Mouse (Mus musculus): ENCODE data around the gene Ccr8. TPM values are rescaled to one million over a fixed set of nuclear protein-coding genes. Genes with fewer than 3 reads are reported as not detected.

The Ccr8 gene
- polyA plus RNA-seq, 1 experiment from 2014 or later, result not detected

DNA sequence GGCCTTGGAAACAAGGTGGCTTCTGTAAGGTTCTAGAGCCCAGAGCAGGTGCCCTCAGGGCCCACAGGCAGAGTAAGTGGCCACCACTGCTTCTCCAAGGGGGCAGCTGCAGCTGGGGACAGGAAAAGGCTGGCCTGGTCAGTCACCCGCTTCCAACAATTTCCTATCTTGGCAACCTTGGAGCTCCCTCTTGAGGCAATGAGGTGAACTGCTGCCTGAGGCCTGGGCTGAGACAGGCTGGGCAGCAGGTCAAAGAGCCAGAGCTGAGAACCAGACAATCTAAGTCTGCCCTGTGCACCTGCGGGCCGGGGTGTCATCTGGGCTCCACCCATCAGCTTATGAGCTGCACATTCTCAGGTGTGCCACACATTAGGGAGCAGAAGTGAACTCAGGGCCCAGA is 18.7 kb upstream of the Ccr8 start:
- H3K9ac ChIP-seq, result no peak overlapping the region
- peak; percentile 16; the same call in 1 of the 2 replicates for ATAC-seq (ENCODE audit: low FRiP score)
- H3K4me1 ChIP-seq, result no peaks in the 10 kb centered on the region
- no peak overlapping the region for H3K4me3 ChIP-seq
- no peaks in the 10 kb centered on the region for H3K27me3 ChIP-seq
- no peak overlapping the region for H3K4me2 ChIP-seq (replicated peaks)
- no peak overlapping the region for H3K27ac ChIP-seq
- 27% methylated on average over 3 of the region's 3 CpGs for WGBS
- H3K9me3 ChIP-seq (replicated peaks), result no peaks in the 10 kb centered on the region
- no peaks in the 10 kb centered on the region for H3K36me3 ChIP-seq

DNA sequence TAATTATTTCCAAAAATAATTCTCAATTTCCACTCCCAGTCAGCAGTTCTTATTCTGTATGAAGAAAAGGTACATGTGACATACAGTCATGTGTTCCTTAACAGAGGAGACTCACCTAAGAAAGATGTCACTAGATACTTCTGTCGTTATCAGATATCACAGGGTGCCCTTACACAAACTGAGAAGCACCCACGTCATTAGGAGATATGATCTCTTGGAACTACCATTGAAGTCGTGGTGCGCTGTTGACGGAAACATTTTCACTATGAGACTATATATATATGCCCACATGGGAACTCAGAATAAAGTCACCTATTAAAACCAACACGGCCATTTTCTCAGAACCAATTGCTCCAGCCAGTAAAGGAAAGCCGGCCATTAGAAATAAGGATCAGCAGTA is 17.4 kb upstream of the Ccr8 start:
- 86% methylated on average over 7 of the region's 7 CpGs for WGBS
- Histone ChIP-seq H3K4me1 (no peaks in the 10 kb centered on the region), H3K27me3 (no peaks in the 10 kb centered on the region), H3K9ac (no peak overlapping the region), H3K27ac (no peak overlapping the region), H3K4me2 (replicated peaks) (no peak overlapping the region), H3K4me3 (no peak overlapping the region), H3K9me3 (replicated peaks) (no peaks in the 10 kb centered on the region), H3K36me3 (no peaks in the 10 kb centered on the region)
- ATAC-seq (ENCODE audit: low FRiP score), result no peak

GRCm38 (mm10) chr9:120078241-120078640 is 13.7 kb upstream of the Ccr8 start:
- Histone ChIP-seq H3K4me2 (replicated peaks) (no peak overlapping the region), H3K27me3 (no peaks in the 10 kb centered on the region), H3K9me3 (replicated peaks) (no peaks in the 10 kb centered on the region), H3K9ac (no peak overlapping the region), H3K36me3 (no peaks in the 10 kb centered on the region), H3K4me1 (no peaks in the 10 kb centered on the region), H3K27ac (no peak overlapping the region), H3K4me3 (no peak overlapping the region)
- 84% methylated on average over 3 of the region's 3 CpGs for WGBS
- no peak for ATAC-seq (ENCODE audit: low FRiP score)

- Histone ChIP-seq H3K4me1 (no peaks in the 10 kb centered on the region), H3K4me2 (replicated peaks) (no peak overlapping the region), H3K27ac (no peak overlapping the region), H3K9ac (no peak overlapping the region), H3K27me3 (peaks cover under 1% of the 10 kb centered on the region; the same call in 1 of the 2 replicates), H3K9me3 (replicated peaks) (no peaks in the 10 kb centered on the region), H3K36me3 (no peaks in the 10 kb centered on the region), H3K4me3 (no peak overlapping the region)
- 80% methylated on average over 7 of the region's 7 CpGs for WGBS
- ATAC-seq (ENCODE audit: low FRiP score), result no peak
Measured at GRCm38 (mm10) chr9:120079901-120080300, 12.0 kb upstream of the Ccr8 start.

- ATAC-seq (ENCODE audit: low FRiP score), result no peak
- WGBS, result 81% methylated on average over 8 of the region's 8 CpGs
- Histone ChIP-seq H3K9ac (no peak overlapping the region), H3K36me3 (no peaks in the 10 kb centered on the region), H3K9me3 (replicated peaks) (no peaks in the 10 kb centered on the region), H3K27me3 (peaks cover 5% of the 10 kb centered on the region; the same call in 1 of the 2 replicates), H3K4me1 (no peaks in the 10 kb centered on the region), H3K27ac (no peak overlapping the region), H3K4me3 (no peak overlapping the region), H3K4me2 (replicated peaks) (no peak overlapping the region)
Measured at GRCm38 (mm10) chr9:120080546-120081108, 11.3 kb upstream of the Ccr8 start.

GRCm38 (mm10) chr9:120081247-120081646 is 10.7 kb upstream of the Ccr8 start:
- Histone ChIP-seq H3K4me2 (replicated peaks) (no peak overlapping the region), H3K4me1 (no peaks in the 10 kb centered on the region), H3K36me3 (no peaks in the 10 kb centered on the region), H3K9me3 (replicated peaks) (no peaks in the 10 kb centered on the region), H3K27ac (no peak overlapping the region), H3K9ac (no peak overlapping the region), H3K4me3 (no peak overlapping the region), H3K27me3 (peaks cover 5% of the 10 kb centered on the region; the same call in 1 of the 2 replicates)
- 77% methylated on average over 6 of the region's 6 CpGs for WGBS
- ATAC-seq (ENCODE audit: low FRiP score), result no peak

GRCm38 (mm10) chr9:120081967-120082366 is 9.9 kb upstream of the Ccr8 start:
- Histone ChIP-seq H3K4me2 (replicated peaks) (no peak overlapping the region), H3K9ac (no peak overlapping the region), H3K36me3 (no peaks in the 10 kb centered on the region), H3K4me1 (no peaks in the 10 kb centered on the region), H3K4me3 (no peak overlapping the region), H3K27me3 (peaks cover 5% of the 10 kb centered on the region; the same call in 1 of the 2 replicates), H3K9me3 (replicated peaks) (no peaks in the 10 kb centered on the region), H3K27ac (no peak overlapping the region)
- no peak for ATAC-seq (ENCODE audit: low FRiP score)
- 86% methylated on average over 5 of the region's 5 CpGs for WGBS

DNA sequence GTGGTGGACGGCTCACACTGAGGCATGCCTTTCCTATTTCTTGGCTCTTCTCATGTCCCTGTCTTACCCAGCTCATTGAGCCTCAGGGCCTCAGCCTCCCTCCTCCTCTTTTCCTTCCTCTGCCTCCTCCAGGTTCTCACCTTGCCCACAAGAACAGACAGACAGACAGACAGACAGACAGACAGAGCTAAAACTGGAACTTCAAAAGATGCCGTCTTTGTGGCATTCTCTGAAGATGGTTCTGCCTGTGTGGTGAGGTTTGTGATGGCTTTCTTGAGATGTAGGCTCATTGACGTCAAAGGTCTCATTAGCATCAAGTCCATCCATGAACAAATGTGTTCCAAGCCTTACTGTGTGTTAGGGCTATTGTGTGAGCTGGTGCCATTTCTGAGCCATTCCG is 9.2 kb upstream of the Ccr8 start:
- H3K9me3 ChIP-seq (replicated peaks), result no peaks in the 10 kb centered on the region
- 63% methylated on average over 4 of the region's 4 CpGs for WGBS
- H3K27me3 ChIP-seq, result peaks cover 5% of the 10 kb centered on the region; the same call in 1 of the 2 replicates
- H3K9ac ChIP-seq, result no peak overlapping the region
- no peak overlapping the region for H3K27ac ChIP-seq
- H3K4me3 ChIP-seq, result no peak overlapping the region
- H3K4me1 ChIP-seq, result no peaks in the 10 kb centered on the region
- no peak for ATAC-seq (ENCODE audit: low FRiP score)
- no peak overlapping the region for H3K4me2 ChIP-seq (replicated peaks)
- H3K36me3 ChIP-seq, result no peaks in the 10 kb centered on the region

DNA sequence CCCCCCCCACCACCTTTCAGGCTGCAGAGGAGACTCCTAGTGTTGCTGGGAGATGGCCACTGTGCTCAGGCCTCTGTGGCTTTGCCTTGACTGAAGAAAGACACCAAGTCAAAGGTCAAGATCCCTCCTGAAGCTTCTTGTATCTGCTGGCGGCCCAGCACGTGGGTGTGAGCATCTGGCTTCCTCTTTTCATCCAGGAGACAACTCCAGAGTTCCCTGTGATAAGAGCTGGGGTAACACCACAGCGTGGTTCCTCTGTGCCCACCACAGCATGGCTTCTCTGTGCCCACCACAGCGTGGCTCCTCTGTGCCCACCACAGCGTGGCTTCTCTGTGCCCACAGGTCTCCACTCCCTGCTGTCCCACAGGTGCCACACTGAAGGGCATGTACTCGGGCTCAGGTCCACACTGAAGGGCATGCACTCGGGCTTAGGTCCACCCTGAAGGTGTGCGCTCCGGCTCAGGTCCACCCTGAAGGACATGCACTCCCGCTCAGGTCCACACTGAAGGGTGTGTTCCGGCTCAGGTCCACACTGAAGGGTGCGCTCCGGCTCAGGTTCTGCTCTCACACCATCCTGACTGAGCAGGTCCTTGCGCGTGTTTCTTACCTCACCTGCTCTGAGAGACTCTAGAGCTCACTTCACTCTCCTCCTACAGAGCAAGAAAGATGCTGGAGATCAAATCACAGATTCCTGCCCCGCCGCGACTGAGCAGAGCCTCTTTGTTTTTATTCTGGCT is 8.6 kb upstream of the Ccr8 start:
- no peak overlapping the region for H3K4me3 ChIP-seq
- H3K4me1 ChIP-seq, result no peaks in the 10 kb centered on the region
- ATAC-seq (ENCODE audit: low FRiP score), result no peak
- H3K9ac ChIP-seq, result no peak overlapping the region
- no peaks in the 10 kb centered on the region for H3K9me3 ChIP-seq (replicated peaks)
- H3K27ac ChIP-seq, result no peak overlapping the region
- H3K27me3 ChIP-seq, result peaks cover 5% of the 10 kb centered on the region; the same call in 1 of the 2 replicates
- WGBS, result 83% methylated on average over 18 of the region's 18 CpGs
- no peaks in the 10 kb centered on the region for H3K36me3 ChIP-seq
- no peak overlapping the region for H3K4me2 ChIP-seq (replicated peaks)

DNA sequence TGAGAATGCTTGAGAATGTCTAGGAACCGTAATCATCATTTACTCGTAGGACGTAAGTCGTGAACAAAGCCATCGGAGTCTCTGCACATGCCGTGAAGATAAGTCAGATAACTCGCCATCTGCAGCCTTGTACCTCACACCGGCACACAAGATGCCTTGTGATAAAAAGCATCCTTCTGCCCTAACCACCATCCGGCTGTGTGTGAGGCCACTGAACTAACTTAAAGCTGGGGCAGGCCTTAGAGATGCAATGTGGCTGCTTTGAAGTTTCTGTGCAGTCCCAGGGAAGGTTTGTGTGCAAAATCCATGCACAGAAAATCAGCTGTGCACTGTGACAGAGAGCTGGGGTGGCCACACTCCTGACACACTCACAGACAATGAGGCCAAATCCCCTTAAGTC is 7.5 kb upstream of the Ccr8 start:
- ATAC-seq (ENCODE audit: low FRiP score), result no peak
- Histone ChIP-seq H3K4me2 (replicated peaks) (no peak overlapping the region), H3K9ac (no peak overlapping the region), H3K27ac (no peak overlapping the region), H3K27me3 (peaks cover 5% of the 10 kb centered on the region; the same call in 1 of the 2 replicates), H3K4me3 (no peak overlapping the region), H3K9me3 (replicated peaks) (no peaks in the 10 kb centered on the region), H3K36me3 (no peaks in the 10 kb centered on the region), H3K4me1 (no peaks in the 10 kb centered on the region)
- WGBS, result 87% methylated on average over 9 of the region's 9 CpGs

DNA sequence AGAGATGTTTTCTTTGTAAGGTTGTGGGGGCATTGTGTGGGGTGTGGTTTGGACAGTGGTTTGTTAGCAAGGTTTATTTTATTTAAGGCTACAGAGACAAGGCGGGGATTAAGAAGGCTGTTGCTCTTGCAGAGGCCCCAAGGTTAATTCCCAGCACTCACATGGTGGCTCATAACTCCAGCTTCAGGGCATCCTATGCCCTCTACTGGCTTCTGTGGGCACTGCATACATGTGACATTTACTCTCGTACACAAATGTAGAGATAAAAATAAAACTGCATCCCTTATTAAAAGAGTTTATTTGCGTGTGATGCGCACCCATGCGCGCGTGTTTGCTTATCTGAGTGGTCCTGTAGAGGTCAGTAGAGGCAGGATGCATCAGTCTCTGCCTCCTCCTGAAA is 2.8 kb upstream of the Ccr8 start:
- Histone ChIP-seq H3K9me3 (replicated peaks) (no peaks in the 10 kb centered on the region), H3K9ac (no peak overlapping the region), H3K36me3 (no peaks in the 10 kb centered on the region), H3K4me3 (no peak overlapping the region), H3K27me3 (peaks cover 5% of the 10 kb centered on the region; the same call in 1 of the 2 replicates), H3K4me2 (replicated peaks) (no peak overlapping the region), H3K27ac (no peak overlapping the region), H3K4me1 (no peaks in the 10 kb centered on the region)
- 85% methylated on average over 7 of the region's 7 CpGs for WGBS
- no peak for ATAC-seq (ENCODE audit: low FRiP score)

GRCm38 (mm10) chr9:120091086-120091485 is 828 bp upstream of the Ccr8 start:
- H3K27ac ChIP-seq, result no peak overlapping the region
- no peaks in the 10 kb centered on the region for H3K4me1 ChIP-seq
- ATAC-seq (ENCODE audit: low FRiP score), result no peak
- no peaks in the 10 kb centered on the region for H3K36me3 ChIP-seq
- WGBS, result 85% methylated on average over 10 of the region's 10 CpGs
- no peak overlapping the region for H3K4me2 ChIP-seq (replicated peaks)
- H3K9ac ChIP-seq, result no peak overlapping the region
- no peak overlapping the region for H3K4me3 ChIP-seq
- no peaks in the 10 kb centered on the region for H3K27me3 ChIP-seq
- no peaks in the 10 kb centered on the region for H3K9me3 ChIP-seq (replicated peaks)

GRCm38 (mm10) chr9:120093701-120094100 is 1.8 kb downstream of the Ccr8 start:
- 91% methylated on average over 13 of the region's 13 CpGs for WGBS
- ATAC-seq (ENCODE audit: low FRiP score), result no peak
- Histone ChIP-seq H3K27me3 (no peaks in the 10 kb centered on the region), H3K4me3 (no peak overlapping the region), H3K4me2 (replicated peaks) (no peak overlapping the region), H3K9me3 (replicated peaks) (no peaks in the 10 kb centered on the region), H3K36me3 (no peaks in the 10 kb centered on the region), H3K27ac (no peak overlapping the region), H3K9ac (no peak overlapping the region), H3K4me1 (no peaks in the 10 kb centered on the region)
